Mouse (Mus musculus) cortical plate, adult 2 months (tissue): ENCODE results near the gene Itga8.
A peak's percentile ranks its signal among the peaks of the same experiment; 100 is the strongest.

Source experiments
- CTCF ChIP-seq: fragments of 200-500 bp; IDR thresholded peaks from 2 replicates; pipeline ENCODE4 v1.5.1; 2011; ENCODE audit warnings: mild to moderate bottlenecking, control low read depth, low read length; ENCODE audit not compliant: insufficient read depth; ENCODE audit errors: extremely low read depth
- POLR2A ChIP-seq: fragments of 200-500 bp; IDR thresholded peaks from 2 replicates; pipeline ENCODE4 v1.6.1; 2011; ENCODE audit warnings: mild to moderate bottlenecking, low read length, control low read depth; ENCODE audit not compliant: insufficient read depth; ENCODE audit errors: extremely low read depth

DNA sequence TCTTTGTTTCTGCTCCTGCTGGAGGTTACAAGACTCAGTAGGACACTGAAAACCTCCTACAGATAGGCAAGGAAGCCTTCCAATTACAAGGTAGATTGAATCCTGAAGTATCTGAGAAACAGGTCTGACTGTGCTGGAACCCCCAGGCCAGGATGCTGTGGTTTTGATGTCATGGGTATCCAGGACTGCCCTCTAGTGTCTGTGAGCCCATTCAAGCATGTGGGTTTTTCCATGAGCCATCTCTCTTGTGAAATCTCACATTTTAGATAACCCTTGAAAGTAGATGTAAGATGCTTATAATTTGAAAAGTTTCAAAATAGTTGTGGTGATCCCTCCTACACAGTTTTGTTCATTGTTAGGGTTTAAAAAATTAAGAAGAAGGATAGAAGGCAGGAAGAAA, 6.7 kb upstream of the Itga8 start:
- TF ChIP-seq CTCF (peak; percentile 27; the same call in 1 of the 2 replicates), POLR2A (no peak)
